Mouse (Mus musculus): ENCODE measurements around the gene Pak6. TPM values are rescaled to one million over a fixed set of nuclear protein-coding genes. Genes with fewer than 3 reads are reported as not detected.

Gene Pak6
- polyA plus RNA-seq (2014; fragmentation: Nextera tagmentation; extraction: Ambion mirVana), result 1.5 and 2.0 TPM in 2 replicates

- peaks cover 20% of the 10 kb centered on the region for H3K27me3 ChIP-seq (ENCODE audit: control insufficient read depth, insufficient read depth, low read length)
- DNase-seq (ENCODE audit: low spot score), result peak; percentile 52
- ATAC-seq (ENCODE audit: low FRiP score), result peak; percentile 38
- H3K36me3 ChIP-seq (ENCODE audit: control insufficient read depth, insufficient read depth, low read length), result no peaks in the 10 kb centered on the region
- H3K4me3 ChIP-seq (ENCODE audit: low read depth, low read length), result peak within 1 kb of the TSS; percentile 33
- no peak within 1 kb of the TSS for H3K27ac ChIP-seq (ENCODE audit: low read depth, low read length)
- 2% methylated on average over 35 of the region's 37 CpGs for WGBS
- no peaks in the 10 kb centered on the region for H3K9me3 ChIP-seq (ENCODE audit: control insufficient read depth, low read length)
- H3K4me2 ChIP-seq (replicated peaks; ENCODE audit: low read depth, low read length), result peak within 1 kb of the TSS; percentile 61
- peaks cover 5% of the 10 kb centered on the region; the same call in 1 of the 2 replicates for H3K4me1 ChIP-seq (replicated peaks; ENCODE audit: control insufficient read depth, insufficient read depth, low read length)
- peak within 1 kb of the TSS; percentile 35 for H3K9ac ChIP-seq (ENCODE audit: low read depth, low read length)
Observed at GRCm38 (mm10) chr2:118662902-118663803, at the start of gene Pak6. Gene Pak6, plus strand, starts transcription at chr2:118663303.

GRCm38 (mm10) chr2:118618013-118618412 is 45.1 kb upstream of the Pak6 start:
- ATAC-seq (ENCODE audit: low FRiP score) (no peak), DNase-seq (ENCODE audit: low spot score) (no peak)
- Histone ChIP-seq H3K27me3 (ENCODE audit: control insufficient read depth, insufficient read depth, low read length) (no peaks in the 10 kb centered on the region), H3K9me3 (ENCODE audit: control insufficient read depth, low read length) (no peaks in the 10 kb centered on the region), H3K4me2 (replicated peaks; ENCODE audit: low read depth, low read length) (no peak overlapping the region), H3K4me1 (replicated peaks; ENCODE audit: control insufficient read depth, insufficient read depth, low read length) (no peaks in the 10 kb centered on the region), H3K36me3 (ENCODE audit: control insufficient read depth, insufficient read depth, low read length) (peaks cover 5% of the 10 kb centered on the region), H3K9ac (ENCODE audit: low read depth, low read length) (no peak overlapping the region), H3K27ac (ENCODE audit: low read depth, low read length) (no peak overlapping the region), H3K4me3 (ENCODE audit: low read depth, low read length) (no peak overlapping the region)
- WGBS, result 95% methylated on average over 5 of the region's 5 CpGs

GRCm38 (mm10) chr2:118620101-118620500 is 43.0 kb upstream of the Pak6 start:
- H3K4me2 ChIP-seq (replicated peaks; ENCODE audit: low read depth, low read length), result no peak overlapping the region
- H3K4me1 ChIP-seq (replicated peaks; ENCODE audit: control insufficient read depth, insufficient read depth, low read length), result no peaks in the 10 kb centered on the region
- WGBS, result 73% methylated on average over 2 of the region's 2 CpGs
- no peak for DNase-seq (ENCODE audit: low spot score)
- no peak overlapping the region for H3K27ac ChIP-seq (ENCODE audit: low read depth, low read length)
- H3K9me3 ChIP-seq (ENCODE audit: control insufficient read depth, low read length), result no peaks in the 10 kb centered on the region
- H3K9ac ChIP-seq (ENCODE audit: low read depth, low read length), result no peak overlapping the region
- peaks cover 6% of the 10 kb centered on the region for H3K36me3 ChIP-seq (ENCODE audit: control insufficient read depth, insufficient read depth, low read length)
- H3K4me3 ChIP-seq (ENCODE audit: low read depth, low read length), result no peak overlapping the region
- H3K27me3 ChIP-seq (ENCODE audit: control insufficient read depth, insufficient read depth, low read length), result no peaks in the 10 kb centered on the region
- ATAC-seq (ENCODE audit: low FRiP score), result no peak

GRCm38 (mm10) chr2:118620608-118621007 is 42.5 kb upstream of the Pak6 start:
- no peak for DNase-seq (ENCODE audit: low spot score)
- 91% methylated on average over 8 of the region's 8 CpGs for WGBS
- no peaks in the 10 kb centered on the region for H3K4me1 ChIP-seq (replicated peaks; ENCODE audit: control insufficient read depth, insufficient read depth, low read length)
- H3K9me3 ChIP-seq (ENCODE audit: control insufficient read depth, low read length), result no peaks in the 10 kb centered on the region
- H3K9ac ChIP-seq (ENCODE audit: low read depth, low read length), result no peak overlapping the region
- H3K4me2 ChIP-seq (replicated peaks; ENCODE audit: low read depth, low read length), result no peak overlapping the region
- no peak overlapping the region for H3K4me3 ChIP-seq (ENCODE audit: low read depth, low read length)
- peaks cover 6% of the 10 kb centered on the region; the same call in 1 of the 2 replicates for H3K36me3 ChIP-seq (ENCODE audit: control insufficient read depth, insufficient read depth, low read length)
- no peak for ATAC-seq (ENCODE audit: low FRiP score)
- no peaks in the 10 kb centered on the region for H3K27me3 ChIP-seq (ENCODE audit: control insufficient read depth, insufficient read depth, low read length)
- no peak overlapping the region for H3K27ac ChIP-seq (ENCODE audit: low read depth, low read length)

- no peak for DNase-seq (ENCODE audit: low spot score)
- no peak overlapping the region for H3K4me3 ChIP-seq (ENCODE audit: low read depth, low read length)
- H3K9me3 ChIP-seq (ENCODE audit: control insufficient read depth, low read length), result no peaks in the 10 kb centered on the region
- no peaks in the 10 kb centered on the region for H3K27me3 ChIP-seq (ENCODE audit: control insufficient read depth, insufficient read depth, low read length)
- no peak overlapping the region for H3K27ac ChIP-seq (ENCODE audit: low read depth, low read length)
- H3K9ac ChIP-seq (ENCODE audit: low read depth, low read length), result no peak overlapping the region
- no peaks in the 10 kb centered on the region for H3K4me1 ChIP-seq (replicated peaks; ENCODE audit: control insufficient read depth, insufficient read depth, low read length)
- H3K4me2 ChIP-seq (replicated peaks; ENCODE audit: low read depth, low read length), result no peak overlapping the region
- no peaks in the 10 kb centered on the region; the same call in 1 of the 2 replicates for H3K36me3 ChIP-seq (ENCODE audit: control insufficient read depth, insufficient read depth, low read length)
- WGBS, result 96% methylated on average over 6 of the region's 6 CpGs
- no peak for ATAC-seq (ENCODE audit: low FRiP score)
Observed at GRCm38 (mm10) chr2:118629276-118629675, 33.8 kb upstream of the Pak6 start.

GRCm38 (mm10) chr2:118633441-118633840 is 29.7 kb upstream of the Pak6 start:
- H3K9ac ChIP-seq (ENCODE audit: low read depth, low read length), result no peak overlapping the region
- H3K4me1 ChIP-seq (replicated peaks; ENCODE audit: control insufficient read depth, insufficient read depth, low read length), result no peaks in the 10 kb centered on the region
- no peaks in the 10 kb centered on the region for H3K27me3 ChIP-seq (ENCODE audit: control insufficient read depth, insufficient read depth, low read length)
- no peak overlapping the region for H3K4me3 ChIP-seq (ENCODE audit: low read depth, low read length)
- no peak overlapping the region for H3K27ac ChIP-seq (ENCODE audit: low read depth, low read length)
- DNase-seq (ENCODE audit: low spot score) (no peak), ATAC-seq (ENCODE audit: low FRiP score) (no peak)
- WGBS, result 86% methylated on average over 5 of the region's 5 CpGs
- H3K9me3 ChIP-seq (ENCODE audit: control insufficient read depth, low read length), result no peaks in the 10 kb centered on the region
- H3K36me3 ChIP-seq (ENCODE audit: control insufficient read depth, insufficient read depth, low read length), result no peaks in the 10 kb centered on the region
- H3K4me2 ChIP-seq (replicated peaks; ENCODE audit: low read depth, low read length), result no peak overlapping the region

- WGBS, result 81% methylated on average over 5 of the region's 5 CpGs
- no peaks in the 10 kb centered on the region for H3K9me3 ChIP-seq (ENCODE audit: control insufficient read depth, low read length)
- no peak overlapping the region for H3K27ac ChIP-seq (ENCODE audit: low read depth, low read length)
- no peak overlapping the region for H3K4me2 ChIP-seq (replicated peaks; ENCODE audit: low read depth, low read length)
- peaks cover 6% of the 10 kb centered on the region; the same call in 1 of the 2 replicates for H3K36me3 ChIP-seq (ENCODE audit: control insufficient read depth, insufficient read depth, low read length)
- no peaks in the 10 kb centered on the region for H3K4me1 ChIP-seq (replicated peaks; ENCODE audit: control insufficient read depth, insufficient read depth, low read length)
- DNase-seq (ENCODE audit: low spot score) (no peak), ATAC-seq (ENCODE audit: low FRiP score) (no peak)
- no peak overlapping the region for H3K9ac ChIP-seq (ENCODE audit: low read depth, low read length)
- no peak overlapping the region for H3K4me3 ChIP-seq (ENCODE audit: low read depth, low read length)
- H3K27me3 ChIP-seq (ENCODE audit: control insufficient read depth, insufficient read depth, low read length), result no peaks in the 10 kb centered on the region
Observed at GRCm38 (mm10) chr2:118637258-118637657, 25.8 kb upstream of the Pak6 start.

GRCm38 (mm10) chr2:118637888-118638526 is 25.1 kb upstream of the Pak6 start:
- no peak overlapping the region for H3K27ac ChIP-seq (ENCODE audit: low read depth, low read length)
- DNase-seq (ENCODE audit: low spot score) (peak; percentile 85), ATAC-seq (ENCODE audit: low FRiP score) (no peak)
- no peak overlapping the region for H3K4me2 ChIP-seq (replicated peaks; ENCODE audit: low read depth, low read length)
- 46% methylated on average over 8 of the region's 8 CpGs for WGBS
- no peak overlapping the region for H3K9ac ChIP-seq (ENCODE audit: low read depth, low read length)
- H3K36me3 ChIP-seq (ENCODE audit: control insufficient read depth, insufficient read depth, low read length), result peaks cover 6% of the 10 kb centered on the region; the same call in 1 of the 2 replicates
- H3K9me3 ChIP-seq (ENCODE audit: control insufficient read depth, low read length), result no peaks in the 10 kb centered on the region
- no peaks in the 10 kb centered on the region for H3K27me3 ChIP-seq (ENCODE audit: control insufficient read depth, insufficient read depth, low read length)
- H3K4me1 ChIP-seq (replicated peaks; ENCODE audit: control insufficient read depth, insufficient read depth, low read length), result no peaks in the 10 kb centered on the region
- H3K4me3 ChIP-seq (ENCODE audit: low read depth, low read length), result no peak overlapping the region

Data from hindbrain, embryonic 11.5 days (tissue).